Mouse (Mus musculus): ENCODE measurements at regions not wholly inside any gene's neighbourhood (a gene's known extent, or its start where the extent isn't known, plus 50 kb on each side); places are given as distances from the start of the nearest gene placed in this dataset.
"Not testable (repeated sequence)": the region's sequence is repeated elsewhere in the genome, so short reads cannot be mapped to it uniquely, and the experiment has no call there.

GRCm38 (mm10) chr8:35125179-35125578 lies 640.4 kb upstream of the Gm19410 start:
- no peak for DNase-seq

- DNase-seq: no peak
Measured at GRCm38 (mm10) chr8:35132281-35132680, 633.3 kb upstream of the Gm19410 start.

GRCm38 (mm10) chr8:35135630-35136029 lies 630.0 kb upstream of the Gm19410 start:
- DNase-seq: no peak

- no peak for DNase-seq
Measured at GRCm38 (mm10) chr8:35136643-35137042, 628.9 kb upstream of the Gm19410 start.

- no peak for DNase-seq
Measured at GRCm38 (mm10) chr8:35140775-35141174, 624.8 kb upstream of the Gm19410 start.

GRCm38 (mm10) chr8:35143018-35143656 lies 622.5 kb upstream of the Gm19410 start:
- no peak for DNase-seq

- DNase-seq: no peak
Measured at GRCm38 (mm10) chr8:35143684-35144083, 621.9 kb upstream of the Gm19410 start.

GRCm38 (mm10) chr8:35144401-35144800 lies 621.2 kb upstream of the Gm19410 start:
- DNase-seq: no peak

GRCm38 (mm10) chr8:35147481-35147880 lies 618.1 kb upstream of the Gm19410 start:
- no peak for DNase-seq

- no peak for DNase-seq
Measured at GRCm38 (mm10) chr8:35147967-35148366, 617.6 kb upstream of the Gm19410 start.

GRCm38 (mm10) chr8:35152585-35152984 lies 613.0 kb upstream of the Gm19410 start:
- DNase-seq: no peak

GRCm38 (mm10) chr8:35156272-35156671 lies 609.3 kb upstream of the Gm19410 start:
- DNase-seq: no peak

- DNase-seq: no peak
Measured at GRCm38 (mm10) chr8:35157711-35158110, 607.9 kb upstream of the Gm19410 start.

- DNase-seq: peak; percentile 13 to 42
Measured at GRCm38 (mm10) chr8:35159329-35159728, 606.3 kb upstream of the Gm19410 start.

GRCm38 (mm10) chr8:35160230-35160629 lies 605.4 kb upstream of the Gm19410 start:
- no peak for DNase-seq

- DNase-seq: not testable (repeated sequence)
Measured at GRCm38 (mm10) chr8:35162166-35162565, 603.4 kb upstream of the Gm19410 start.

- no peak for DNase-seq
Measured at GRCm38 (mm10) chr8:35166611-35167010, 599.0 kb upstream of the Gm19410 start.

- no peak for DNase-seq
Measured at GRCm38 (mm10) chr8:35171536-35172310, 593.9 kb upstream of the Gm19410 start.

- DNase-seq: no peak
Measured at GRCm38 (mm10) chr8:35177314-35177713, 588.3 kb upstream of the Gm19410 start.

- DNase-seq: no peak
Measured at GRCm38 (mm10) chr8:35180075-35180474, 585.5 kb upstream of the Gm19410 start.

- no peak for DNase-seq
Measured at GRCm38 (mm10) chr8:35182141-35182540, 583.4 kb upstream of the Gm19410 start.

GRCm38 (mm10) chr8:35183423-35183822 lies 582.2 kb upstream of the Gm19410 start:
- no peak for DNase-seq

- DNase-seq: no peak
Measured at GRCm38 (mm10) chr8:35185165-35185564, 580.4 kb upstream of the Gm19410 start.

- no peak for DNase-seq
Measured at GRCm38 (mm10) chr8:35188531-35188930, 577.1 kb upstream of the Gm19410 start.

All from thymus, adult 18-20 months (tissue).